Mouse (Mus musculus) testis, adult 2 months (tissue): ENCODE data around the gene Tjp1.

Source experiments
- CTCF ChIP-seq: fragments of 200-500 bp; IDR thresholded peaks from 2 replicates; pipeline ENCODE4 v1.5.1; 2012; ENCODE audit warnings: low read depth, mild to moderate bottlenecking, inconsistent platforms, low read length, moderate library complexity; ENCODE audit not compliant: control insufficient read depth, insufficient read depth, insufficient replicate concordance
- POLR2A ChIP-seq: fragments of 200-500 bp; IDR thresholded peaks from 2 replicates; pipeline ENCODE4 v1.6.1; 2012; ENCODE audit warnings: low read depth, mild to moderate bottlenecking, inconsistent platforms, low read length, moderate library complexity; ENCODE audit not compliant: control insufficient read depth

GRCm38 (mm10) chr7:65507341-65507740 is 20.2 kb downstream of the Tjp1 start:
- TF ChIP-seq POLR2A (no peak), CTCF (no peak)
